Comparison of ENCODE assay signal across 9 mouse cellular contexts in the genomic region with DNA sequence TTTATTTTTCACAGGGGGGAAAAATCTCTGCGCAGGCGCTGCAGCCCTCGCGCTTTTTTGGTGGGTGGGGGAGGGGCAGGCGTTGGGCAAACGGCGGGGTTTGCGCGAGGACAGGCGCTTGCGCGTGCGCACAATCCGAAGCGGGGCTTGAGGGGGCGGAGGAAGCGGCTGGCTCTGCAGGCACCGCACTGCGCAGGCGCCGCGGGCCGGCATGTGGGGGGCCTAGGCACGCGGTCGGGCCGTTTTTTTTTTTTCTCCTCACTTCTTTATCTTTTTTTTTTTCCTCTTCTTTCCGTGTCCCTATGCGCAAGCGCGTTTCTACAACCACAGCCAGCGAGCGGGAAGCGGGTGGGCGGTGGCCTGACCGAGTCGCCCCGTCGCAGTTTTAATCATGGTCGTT. TPM values are rescaled to one million over a fixed set of nuclear protein-coding genes. Genes with fewer than 3 reads are reported as not detected.
DNase-seq lines count a peak whose midpoint lies in the region; ATAC-seq and TF ChIP-seq lines count a peak whose summit lies in the region.
"Had no signal": no experiment of that assay in that cellular context is flagged by ENCODE, and none has a peak within 500 bp of the region (broad histone marks: within the 10 kb centered on the region; RNA-seq: fewer than 3 reads in every experiment).

No protein-coding gene starts in this region.

- no peaks in the 10 kb centered on the region for H3K79me2 ChIP-seq in heart, adult 2 months (replicated peaks; ENCODE audit: control insufficient read depth, insufficient read depth, low read length)

- H3K9ac ChIP-seq in heart, adult 2 months (ENCODE audit: low read depth, low read length): peak overlapping the region; percentile 98
- H3K9ac ChIP-seq in limb, embryonic 15.5 days: peak overlapping the region; percentile 74
- peak overlapping the region; percentile 95 for H3K9ac ChIP-seq in midbrain, postnatal 0 days (replicated peaks; ENCODE audit: low read length, poor library complexity, severe bottlenecking)

- no peak; the same call in 1 of the 2 replicates for ATAC-seq in frontal cortex, adult (ENCODE audit: low TSS enrichment)
- ATAC-seq in limb, embryonic 15.5 days (ENCODE audit: insufficient number of reproducible peaks, low FRiP score, low TSS enrichment, low read depth): no peak; the same call in 1 of the 2 replicates
- ATAC-seq in midbrain, postnatal 0 days (ENCODE audit: low FRiP score): peak; percentile 72

- H3K4me2 ChIP-seq in limb, embryonic 15.5 days: peak overlapping the region; percentile 63
- peak overlapping the region; percentile 62 for H3K4me2 ChIP-seq in midbrain, postnatal 0 days (ENCODE audit: low read depth, low read length, poor library complexity, severe bottlenecking)

- H3K4me1 ChIP-seq in embryonic facial prominence, embryonic 10.5 days: peaks cover 54% of the 10 kb centered on the region
- H3K4me1 ChIP-seq in heart, adult 2 months (ENCODE audit: control insufficient read depth, insufficient read depth, low read length): peaks cover 24% of the 10 kb centered on the region
- H3K4me1 ChIP-seq in limb, embryonic 15.5 days: peaks cover 42% of the 10 kb centered on the region
- peaks cover 15% of the 10 kb centered on the region; the same call in 1 of the 2 replicates for H3K4me1 ChIP-seq in midbrain, postnatal 0 days (ENCODE audit: insufficient read depth, low read length)

- TF ChIP-seq CTCF in heart, adult 2 months (IDR thresholded peaks at IDR 0.05): no peak
- no peak for TF ChIP-seq CTCF in midbrain, postnatal 0 days (IDR thresholded peaks at IDR 0.05)

- peak overlapping the region; percentile 100 for H3K27ac ChIP-seq in embryonic facial prominence, embryonic 10.5 days (replicated peaks)
- H3K27ac ChIP-seq in heart, adult 2 months: peak overlapping the region; percentile 99
- peak overlapping the region; percentile 98 for H3K27ac ChIP-seq in limb, embryonic 15.5 days
- peak overlapping the region; percentile 97 for H3K27ac ChIP-seq in midbrain, postnatal 0 days (ENCODE audit: low read depth, low read length)

- 0 out of 2 replicates have a peak, but pooled peaks have one; percentile 30 for TF ChIP-seq EP300 in heart, adult 2 months (IDR thresholded peaks at IDR 0.05; ENCODE audit: insufficient read depth, low read depth, low read length)

- no peaks in the 10 kb centered on the region for H3K27me3 ChIP-seq in embryonic facial prominence, embryonic 10.5 days (replicated peaks; ENCODE audit: low read depth, poor library complexity, severe bottlenecking)
- no peaks in the 10 kb centered on the region for H3K27me3 ChIP-seq in heart, adult 2 months (ENCODE audit: control insufficient read depth, insufficient read depth, low read length)
- no peaks in the 10 kb centered on the region for H3K27me3 ChIP-seq in limb, embryonic 15.5 days
- no peaks in the 10 kb centered on the region for H3K27me3 ChIP-seq in midbrain, postnatal 0 days (ENCODE audit: insufficient read depth, low read length)
- H3K27me3 ChIP-seq: Patski had no signal

- intact Hi-C loops in heart, adult 2 months (cut with DNase I): loop anchor here (5.0 kb wide), 1 partner anchor 429 kb away; the partner anchor contains the start of gene Zfp36

- H3K36me3 ChIP-seq in embryonic facial prominence, embryonic 10.5 days (replicated peaks): peaks cover 46% of the 10 kb centered on the region
- H3K36me3 ChIP-seq in heart, adult 2 months (ENCODE audit: control insufficient read depth, insufficient read depth, low read length): peaks cover 37% of the 10 kb centered on the region
- peaks cover 41% of the 10 kb centered on the region for H3K36me3 ChIP-seq in limb, embryonic 15.5 days
- peaks cover 30% of the 10 kb centered on the region for H3K36me3 ChIP-seq in midbrain, postnatal 0 days (ENCODE audit: insufficient read depth, low read length)

- WGBS in embryonic facial prominence, embryonic 10.5 days: under 1% methylated on average over 40 of the region's 40 CpGs
- 1% methylated on average over 40 of the region's 40 CpGs for WGBS in heart, adult 2 months
- under 1% methylated on average over 40 of the region's 40 CpGs for WGBS in limb, embryonic 15.5 days
- WGBS in midbrain, postnatal 0 days: under 1% methylated on average over 40 of the region's 40 CpGs

- 0 out of 2 replicates have a peak, but pooled peaks have one; percentile 32 for TF ChIP-seq POLR2A in heart, adult 2 months (IDR thresholded peaks at IDR 0.05; ENCODE audit: insufficient read depth, low read depth, low read length)

- H3K9me3 ChIP-seq in embryonic facial prominence, embryonic 10.5 days: no peaks in the 10 kb centered on the region
- no peaks in the 10 kb centered on the region for H3K9me3 ChIP-seq in limb, embryonic 15.5 days
- H3K9me3 ChIP-seq in midbrain, postnatal 0 days (ENCODE audit: low read length): no peaks in the 10 kb centered on the region

- peak overlapping the region; percentile 93 for H3K4me3 ChIP-seq in embryonic facial prominence, embryonic 10.5 days
- peak overlapping the region; percentile 77 for H3K4me3 ChIP-seq in heart, adult 2 months
- peak overlapping the region; percentile 76 for H3K4me3 ChIP-seq in limb, embryonic 15.5 days
- peak overlapping the region; percentile 74 for H3K4me3 ChIP-seq in midbrain, postnatal 0 days (ENCODE audit: low read depth, low read length)

- DNase-seq in frontal cortex, adult 2 months (ENCODE audit: extremely low spot score in 1 of 2, low spot score in 1 of 2): peak; percentile 78 to 93
- DNase-seq in embryonic facial prominence, embryonic 10.5 days (ENCODE audit: low spot score): peak; percentile 97
- peak; percentile 94 to 96 for DNase-seq in heart, adult 2 months
- peak; percentile 90 for DNase-seq in kidney, adult 9 months
- peak; percentile 97 for DNase-seq in midbrain, postnatal 0 days (ENCODE audit: low spot score)
- peak; percentile 92 to 97 for DNase-seq in spleen, postnatal 4 days (ENCODE audit: low spot score in 2 of 2)

RNA-seq across cellular contexts. Expression of gene Hnrnpl, which starts 2.9 kb away (rescaled TPM):
- 391 and 418 TPM in 2 replicates for polyA plus RNA-seq in frontal cortex, adult 2 months (2012; rRNA removed)
- 325 and 346 TPM in 2 replicates for polyA plus RNA-seq in embryonic facial prominence, embryonic 10.5 days (2016; fragmentation: Nextera tagmentation; extraction: Ambion mirVana)
- total RNA-seq in heart, adult 2 months (2021): 100 to 1,000 TPM; 192 to 206 TPM
- polyA plus RNA-seq in heart, adult 2 months (2012; rRNA removed): 208 and 348 TPM in 2 replicates
- polyA plus RNA-seq in limb, embryonic 15.5 days (2015; fragmentation: Nextera tagmentation; extraction: Ambion mirVana): 201 and 221 TPM in 2 replicates
- 253 and 265 TPM in 2 replicates for total RNA-seq in midbrain, postnatal 0 days (2014; rRNA removed)
- polyA plus RNA-seq in midbrain, postnatal 0 days (2015; fragmentation: Nextera tagmentation; extraction: Ambion mirVana): 146 and 175 TPM in 2 replicates

RNA-seq across cellular contexts. Expression of gene Ech1, which starts 13.8 kb away (rescaled TPM):
- 93.7 and 106 TPM in 2 replicates for polyA plus RNA-seq in frontal cortex, adult 2 months (2012; rRNA removed)
- 75.8 and 81.7 TPM in 2 replicates for polyA plus RNA-seq in embryonic facial prominence, embryonic 10.5 days (2016; fragmentation: Nextera tagmentation; extraction: Ambion mirVana)
- total RNA-seq in heart, adult 2 months (2021): 1,000 to 10,000 TPM; 1,826 to 2,229 TPM
- 2,087 and 2,697 TPM in 2 replicates for polyA plus RNA-seq in heart, adult 2 months (2012; rRNA removed)
- 217 and 232 TPM in 2 replicates for polyA plus RNA-seq in limb, embryonic 15.5 days (2015; fragmentation: Nextera tagmentation; extraction: Ambion mirVana)
- total RNA-seq in midbrain, postnatal 0 days (2014; rRNA removed): 89.3 and 104 TPM in 2 replicates
- 103 and 107 TPM in 2 replicates for polyA plus RNA-seq in midbrain, postnatal 0 days (2015; fragmentation: Nextera tagmentation; extraction: Ambion mirVana)

RNA-seq across cellular contexts. Expression of gene Lgals4, which starts 22.4 kb away (rescaled TPM):
- polyA plus RNA-seq in frontal cortex, adult 2 months (2012; rRNA removed): 10.7 and 13.4 TPM in 2 replicates
- 4.4 and 4.9 TPM in 2 replicates for polyA plus RNA-seq in embryonic facial prominence, embryonic 10.5 days (2016; fragmentation: Nextera tagmentation; extraction: Ambion mirVana)
- 10 to 100 TPM; 18.5 to 27.6 TPM for total RNA-seq in heart, adult 2 months (2021)
- polyA plus RNA-seq in heart, adult 2 months (2012; rRNA removed): 63.6 and 121 TPM in 2 replicates
- polyA plus RNA-seq in limb, embryonic 15.5 days (2015; fragmentation: Nextera tagmentation; extraction: Ambion mirVana): 11.6 and 13.8 TPM in 2 replicates
- 3.4 and 3.5 TPM in 2 replicates for total RNA-seq in midbrain, postnatal 0 days (2014; rRNA removed)
- 4.8 and 5.1 TPM in 2 replicates for polyA plus RNA-seq in midbrain, postnatal 0 days (2015; fragmentation: Nextera tagmentation; extraction: Ambion mirVana)

RNA-seq across cellular contexts. Expression of gene Rinl, which starts 22.5 kb away (rescaled TPM):
- 1.7 and 2.4 TPM in 2 replicates for polyA plus RNA-seq in frontal cortex, adult 2 months (2012; rRNA removed)
- polyA plus RNA-seq in embryonic facial prominence, embryonic 10.5 days (2016; fragmentation: Nextera tagmentation; extraction: Ambion mirVana): 2.2 and 2.8 TPM in 2 replicates
- total RNA-seq in heart, adult 2 months (2021): 1 to 10 TPM; 1.3 to 2.0 TPM
- polyA plus RNA-seq in heart, adult 2 months (2012; rRNA removed): 3.2 and 3.3 TPM in 2 replicates
- 4.7 and 5.6 TPM in 2 replicates for polyA plus RNA-seq in limb, embryonic 15.5 days (2015; fragmentation: Nextera tagmentation; extraction: Ambion mirVana)
- total RNA-seq in midbrain, postnatal 0 days (2014; rRNA removed): 0.80 and 1.0 TPM in 2 replicates
- polyA plus RNA-seq in midbrain, postnatal 0 days (2015; fragmentation: Nextera tagmentation; extraction: Ambion mirVana): 1.9 TPM in 2 replicates

RNA-seq across cellular contexts. Expression of gene Nfkbib, which starts 43.9 kb away (rescaled TPM):
- polyA plus RNA-seq in frontal cortex, adult 2 months (2012; rRNA removed): 30.1 and 34.9 TPM in 2 replicates
- polyA plus RNA-seq in embryonic facial prominence, embryonic 10.5 days (2016; fragmentation: Nextera tagmentation; extraction: Ambion mirVana): 55.1 and 55.5 TPM in 2 replicates
- total RNA-seq in heart, adult 2 months (2021): 10 to 100 TPM; 25.1 to 31.6 TPM
- 18.7 and 27.8 TPM in 2 replicates for polyA plus RNA-seq in heart, adult 2 months (2012; rRNA removed)
- polyA plus RNA-seq in limb, embryonic 15.5 days (2015; fragmentation: Nextera tagmentation; extraction: Ambion mirVana): 41.5 and 49.2 TPM in 2 replicates
- 18.3 and 19.7 TPM in 2 replicates for total RNA-seq in midbrain, postnatal 0 days (2014; rRNA removed)
- 58.5 and 65.3 TPM in 2 replicates for polyA plus RNA-seq in midbrain, postnatal 0 days (2015; fragmentation: Nextera tagmentation; extraction: Ambion mirVana)
